In the genomic region with DNA sequence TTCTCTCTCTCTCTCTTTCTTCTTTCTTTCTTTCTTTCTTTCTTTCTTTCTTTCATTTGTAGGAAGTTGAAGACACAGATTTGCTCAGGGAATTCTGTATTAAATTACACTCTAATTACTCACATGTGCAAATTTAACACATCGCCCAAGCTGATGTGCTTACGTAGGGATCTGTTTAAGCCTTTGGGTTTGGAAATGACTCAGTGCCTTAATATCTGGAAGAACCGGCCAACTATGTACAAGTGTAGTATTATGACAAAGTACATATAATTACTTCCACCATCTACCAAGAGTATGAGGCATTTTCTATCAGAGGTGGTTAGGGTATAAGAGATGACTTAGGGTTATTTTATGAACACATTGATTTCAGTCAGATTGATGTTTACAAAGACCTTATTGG, we compare ENCODE assay signal across 21 mouse cellular contexts.
DNase-seq lines count a peak whose midpoint lies in the region; TF ChIP-seq lines count a peak whose summit lies in the region.
"Had no signal": no experiment of that assay in that cellular context is flagged by ENCODE, and none has a peak within 500 bp of the region (broad histone marks: within the 10 kb centered on the region; RNA-seq: fewer than 3 reads in every experiment).

No protein-coding gene starts in this region.

- H3K4me1 ChIP-seq in embryonic fibroblast, embryonic 13.5 days (ENCODE audit: control insufficient read depth, insufficient read depth, low read length), result peaks cover 9% of the 10 kb centered on the region
- H3K4me1 ChIP-seq: forebrain, embryonic 10.5 days; forebrain, embryonic 12.5 days; forebrain, embryonic 15.5 days had no signal

- peak; percentile 80 for DNase-seq in NIH3T3 (ENCODE audit: low read depth)
- no peak for DNase-seq in ovary, postnatal 10 days (ENCODE audit: low spot score)
- DNase-seq in frontal cortex, postnatal 14 days (ENCODE audit: low spot score in 2 of 2), result no peak
- DNase-seq in frontal cortex, postnatal 25 days (ENCODE audit: low spot score in 2 of 2), result no peak
- DNase-seq: adrenal gland, adult 8-10 months; adrenal gland, postnatal 14 days; adrenal gland, postnatal 36 days; B cell, adult 2 months; cerebellum, adult 11-12 months; cerebellum, adult 2 months; cerebellum, adult 9-10 months; cerebellum, postnatal 10 days; cerebellum, postnatal 25 days; forebrain, postnatal 0 days had no signal

- TF ChIP-seq POLR2A in embryonic fibroblast, embryonic 13.5 days (IDR thresholded peaks at IDR 0.05; ENCODE audit: low read depth, low read length), result no peak

- TF ChIP-seq CTCF in embryonic fibroblast, embryonic 13.5 days (IDR thresholded peaks at IDR 0.05; ENCODE audit: borderline replicate concordance, insufficient read depth, low read length), result no peak

- no peak overlapping the region for H3K4me3 ChIP-seq in embryonic fibroblast, embryonic 13.5 days (ENCODE audit: insufficient read depth, low read length)
- H3K4me3 ChIP-seq: embryonic facial prominence, embryonic 10.5 days; embryonic facial prominence, embryonic 12.5 days; erythroblast, embryonic 14.5 days; forebrain, embryonic 10.5 days; forebrain, embryonic 12.5 days; forebrain, embryonic 15.5 days had no signal

- peak overlapping the region; percentile 58; the same call in 1 of the 2 replicates for H3K27ac ChIP-seq in embryonic fibroblast, embryonic 13.5 days (ENCODE audit: insufficient read depth, low read length)
- H3K27ac ChIP-seq: embryonic facial prominence, embryonic 10.5 days; forebrain, embryonic 10.5 days; forebrain, embryonic 12.5 days; forebrain, embryonic 15.5 days had no signal
